Mouse (Mus musculus) G1E (cell line): ENCODE measurements around the gene Scn8a. TPM values are rescaled to one million over a fixed set of nuclear protein-coding genes. Genes with fewer than 3 reads are reported as not detected.

Experiments used
- ATAC-seq: 2 replicates; pipeline ENCODE4 v1.8.0; 2016; ENCODE audit warnings: mild to moderate bottlenecking; ENCODE audit not compliant: insufficient number of reproducible peaks, poor library complexity, low FRiP score, severe bottlenecking; ENCODE audit errors: extremely low read depth
- DNase-seq: peaks from one replicate; pipeline ENCODE4 v3.0.0; 2012; ENCODE audit warnings: low spot score
- H3K27me3 ChIP-seq: 2 replicates; pipeline ENCODE4 v1.6.1; 2012; ENCODE audit warnings: mild to moderate bottlenecking, low read length, inconsistent platforms; ENCODE audit not compliant: insufficient read depth
- H3K36me3 ChIP-seq: replicated peaks from 2 replicates; pipeline ENCODE3; 2012; ENCODE audit warnings: mild to moderate bottlenecking, inconsistent platforms
- H3K4me1 ChIP-seq: 2 replicates; pipeline ENCODE4 v1.6.1; 2012; ENCODE audit warnings: low read depth, low read length, inconsistent platforms, mixed read lengths; ENCODE audit not compliant: insufficient read depth
- H3K4me3 ChIP-seq: 2 replicates; pipeline ENCODE4 v1.5.1; 2012; ENCODE audit warnings: low read depth, mild to moderate bottlenecking, inconsistent platforms, low read length, moderate library complexity, mixed read lengths
- H3K9me3 ChIP-seq: replicated peaks from 2 replicates; pipeline ENCODE4 v1.6.1; 2012; ENCODE audit warnings: inconsistent platforms
- CTCF ChIP-seq: IDR thresholded peaks from 2 replicates; pipeline ENCODE4 v1.5.1; 2012; ENCODE audit warnings: low read depth, low read length, inconsistent platforms, mixed read lengths
- GATA1 ChIP-seq: IDR thresholded peaks from 2 replicates; pipeline ENCODE4 v1.6.1; 2012; ENCODE audit warnings: borderline replicate concordance, low read length, inconsistent platforms, mixed read lengths
- GATA2 ChIP-seq: IDR thresholded peaks from 2 replicates; pipeline ENCODE4 v1.6.1; 2012; ENCODE audit warnings: low read depth, low read length, inconsistent platforms, borderline replicate concordance
- POLR2AphosphoS5 ChIP-seq: IDR thresholded peaks from 2 replicates; pipeline ENCODE4 v1.6.1; 2012; ENCODE audit warnings: low read depth, low read length, inconsistent platforms; ENCODE audit not compliant: insufficient replicate concordance
- TAL1 ChIP-seq: conservative IDR thresholded peaks from 2 replicates; pipeline ENCODE4 v1.6.1; 2012; ENCODE audit warnings: low read depth, low read length, inconsistent platforms, mixed read lengths
- polyA plus RNA-seq: library from polyadenylated mRNA; stranded (reverse); fragments of >175 nt; gene quantifications from 2 replicates; pipeline ENCODE4 v1.2.3, GENCODE M21; 2012
- total RNA-seq, 2 experiments: library from RNA; stranded (forward) in 1 of 2; stranded (reverse) in 1 of 2; fragments of 200-1000 nt in 1 of 2; fragments of >200 nt in 1 of 2; fragmentation: Nextera tagmentation in 1 of 2; gene quantifications; 2 replicates each; pipeline ENCODE4 v1.2.3; 2014 to 2017

Scn8a gene
- total and polyA plus RNA-seq, 3 experiments: 0.27 TPM; not detected in 2

DNA sequence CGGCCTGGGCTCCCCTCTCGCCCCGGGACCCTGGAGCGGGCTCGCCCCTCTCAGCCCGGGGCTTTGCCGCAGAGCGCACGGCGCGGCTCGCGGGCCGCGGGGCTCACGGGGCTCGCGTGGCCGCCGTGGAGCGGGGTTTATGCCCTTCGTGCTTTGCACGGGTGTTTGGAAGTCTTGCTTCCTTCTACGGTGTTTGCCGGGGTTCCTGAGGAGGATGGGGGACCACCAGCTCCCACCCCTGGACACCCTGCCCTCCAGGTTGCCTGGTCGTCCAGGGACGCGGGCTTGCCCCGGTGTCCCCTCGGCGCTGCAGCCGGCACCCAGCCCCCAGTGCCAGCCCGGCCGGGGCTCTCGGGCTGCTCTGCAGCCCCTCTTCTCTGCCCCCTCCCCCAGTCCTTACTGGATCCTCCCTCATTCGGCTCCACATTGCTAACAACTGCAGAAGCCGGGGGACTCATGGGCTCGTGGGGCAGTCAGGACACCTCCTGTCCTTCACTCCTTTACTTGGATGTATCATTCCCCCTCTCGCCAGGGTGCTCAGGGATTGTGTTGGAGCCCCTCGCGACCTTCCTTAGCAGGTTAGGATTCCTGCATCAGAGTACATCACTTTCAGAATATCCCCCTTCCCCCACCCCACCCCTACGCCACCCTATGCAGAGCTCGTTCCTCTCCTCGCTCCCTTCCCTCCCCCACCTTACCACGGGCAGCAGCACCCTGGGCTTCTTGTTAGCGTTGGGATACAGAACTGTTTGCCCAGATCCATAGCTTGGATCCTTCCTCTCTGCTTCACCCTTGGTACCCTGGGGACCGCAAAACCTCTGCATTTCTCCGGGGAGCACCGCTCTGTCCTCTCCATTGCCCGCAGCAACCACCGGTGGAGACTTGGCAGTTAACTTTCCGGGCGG lies 1.7 kb downstream of the Scn8a start:
- ATAC-seq: no peak
- TF ChIP-seq TAL1 (no peak), POLR2AphosphoS5 (no peak), GATA2 (no peak), GATA1 (no peak), CTCF (no peak)
- H3K4me3 ChIP-seq: no peak overlapping the region; the same call in 1 of the 2 replicates

DNA sequence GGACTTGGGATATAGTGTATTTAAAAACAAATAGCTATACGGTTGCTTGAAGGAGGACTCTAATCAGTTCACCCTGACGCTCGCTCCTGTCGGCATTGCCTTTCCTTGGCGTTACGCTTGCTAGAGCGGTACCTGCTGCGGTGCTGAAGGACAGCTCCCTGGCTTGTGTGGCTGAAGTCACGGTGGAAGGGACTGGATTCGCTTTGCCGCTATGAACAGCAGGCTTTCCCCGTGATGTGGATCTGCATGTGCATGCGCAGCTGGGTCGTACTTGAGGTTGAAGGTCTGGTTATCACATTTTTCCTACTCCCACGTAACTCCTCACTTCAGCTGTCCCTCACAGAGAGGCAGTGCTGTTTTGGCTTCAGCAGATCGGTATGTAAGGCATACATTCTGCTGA lies 3.5 kb downstream of the Scn8a start:
- Histone ChIP-seq H3K4me1 (no peaks in the 10 kb centered on the region), H3K9me3 (peaks cover 69% of the 10 kb centered on the region), H3K27me3 (no peaks in the 10 kb centered on the region), H3K36me3 (no peaks in the 10 kb centered on the region), H3K4me3 (no peak overlapping the region)
- DNase-seq (no peak), ATAC-seq (no peak)
- TF ChIP-seq GATA1: no peak
- no peak for TF ChIP-seq CTCF
- TF ChIP-seq TAL1: no peak
- TF ChIP-seq POLR2AphosphoS5: no peak
- TF ChIP-seq GATA2: no peak

More for the DNA sequence above, 1.7 kb downstream of the Scn8a start:
- Histone ChIP-seq H3K36me3 (no peaks in the 10 kb centered on the region), H3K27me3 (no peaks in the 10 kb centered on the region), H3K9me3 (peaks cover 60% of the 10 kb centered on the region), H3K4me1 (no peaks in the 10 kb centered on the region)
- DNase-seq: no peak

DNA sequence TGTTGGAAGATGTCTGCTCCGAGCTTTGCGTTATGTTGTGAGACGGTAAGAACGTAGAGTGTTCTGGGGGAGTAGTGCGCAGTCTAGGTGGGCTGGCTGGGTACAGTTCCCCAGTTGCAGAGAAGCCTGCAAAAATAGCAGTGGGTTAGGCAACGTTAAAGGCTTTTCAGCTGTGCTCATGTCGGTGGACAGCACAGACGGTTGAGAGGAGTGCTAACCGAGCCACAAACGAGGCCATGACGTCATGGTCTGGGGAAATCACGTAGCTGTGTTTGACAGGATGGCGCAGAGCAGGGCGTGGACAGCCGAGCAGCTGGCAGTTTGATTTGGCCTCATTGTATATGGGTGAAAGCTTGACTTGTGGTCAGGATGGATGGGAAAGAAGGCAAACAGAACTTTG lies 9.4 kb downstream of the Scn8a start:
- no peak for DNase-seq
- Histone ChIP-seq H3K4me3 (no peak overlapping the region), H3K9me3 (peaks cover 63% of the 10 kb centered on the region), H3K27me3 (no peaks in the 10 kb centered on the region), H3K36me3 (no peaks in the 10 kb centered on the region), H3K4me1 (no peaks in the 10 kb centered on the region)
- TF ChIP-seq CTCF: no peak
- no peak for TF ChIP-seq GATA2
- no peak for TF ChIP-seq TAL1
- TF ChIP-seq GATA1: no peak
- no peak for TF ChIP-seq POLR2AphosphoS5
- ATAC-seq: no peak

DNA sequence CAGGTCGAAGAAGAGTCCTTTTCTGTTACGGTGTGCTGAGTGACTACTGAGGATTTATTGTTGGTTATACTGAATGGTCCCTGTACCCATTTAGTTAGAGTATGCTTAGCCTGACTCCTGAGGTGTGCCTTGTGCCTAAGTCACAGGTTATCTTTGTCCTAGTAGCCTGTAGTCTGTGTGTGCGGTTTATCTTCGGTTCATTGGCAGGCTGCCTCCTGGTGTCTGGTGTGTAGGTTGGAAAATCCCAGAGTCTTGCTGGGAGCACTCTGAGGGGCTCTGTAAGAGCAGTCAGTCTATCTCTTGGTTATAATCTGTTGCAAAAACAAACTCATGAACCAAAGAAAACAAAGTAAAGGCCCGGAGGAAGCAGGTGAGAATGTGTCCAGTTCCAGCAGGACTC lies 11.7 kb downstream of the Scn8a start:
- no peak for TF ChIP-seq TAL1
- no peak for TF ChIP-seq GATA1
- no peak for TF ChIP-seq POLR2AphosphoS5
- TF ChIP-seq CTCF: no peak
- no peak for TF ChIP-seq GATA2
- ATAC-seq (no peak), DNase-seq (no peak)
- Histone ChIP-seq H3K27me3 (no peaks in the 10 kb centered on the region), H3K36me3 (no peaks in the 10 kb centered on the region), H3K4me3 (no peak overlapping the region), H3K4me1 (no peaks in the 10 kb centered on the region), H3K9me3 (peaks cover 53% of the 10 kb centered on the region)

DNA sequence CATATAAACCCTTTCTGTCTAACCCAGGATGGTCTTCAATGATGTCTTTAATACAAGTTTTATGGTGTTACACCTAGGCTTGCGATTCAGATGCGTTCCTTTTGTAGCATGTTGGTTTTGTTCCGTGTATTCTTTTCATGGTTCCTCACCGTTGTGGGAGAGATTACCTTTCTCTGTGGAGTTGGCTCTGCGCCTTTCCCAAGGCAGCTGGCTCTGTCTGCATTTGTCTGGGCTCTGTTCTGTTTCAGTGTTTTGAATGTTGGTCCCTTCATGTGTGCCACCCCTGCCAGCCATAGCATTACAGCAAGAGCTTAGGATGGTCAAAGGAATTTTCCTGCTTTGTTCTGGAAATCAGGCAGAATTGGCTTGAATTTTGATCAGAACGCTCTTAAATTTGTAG lies 14.8 kb downstream of the Scn8a start:
- Histone ChIP-seq H3K36me3 (no peaks in the 10 kb centered on the region), H3K4me3 (no peak overlapping the region), H3K9me3 (peaks cover 40% of the 10 kb centered on the region), H3K27me3 (no peaks in the 10 kb centered on the region), H3K4me1 (no peaks in the 10 kb centered on the region)
- no peak for ATAC-seq
- DNase-seq: no peak
- no peak for TF ChIP-seq POLR2AphosphoS5
- no peak for TF ChIP-seq TAL1
- TF ChIP-seq GATA1: no peak
- no peak for TF ChIP-seq CTCF
- no peak for TF ChIP-seq GATA2

DNA sequence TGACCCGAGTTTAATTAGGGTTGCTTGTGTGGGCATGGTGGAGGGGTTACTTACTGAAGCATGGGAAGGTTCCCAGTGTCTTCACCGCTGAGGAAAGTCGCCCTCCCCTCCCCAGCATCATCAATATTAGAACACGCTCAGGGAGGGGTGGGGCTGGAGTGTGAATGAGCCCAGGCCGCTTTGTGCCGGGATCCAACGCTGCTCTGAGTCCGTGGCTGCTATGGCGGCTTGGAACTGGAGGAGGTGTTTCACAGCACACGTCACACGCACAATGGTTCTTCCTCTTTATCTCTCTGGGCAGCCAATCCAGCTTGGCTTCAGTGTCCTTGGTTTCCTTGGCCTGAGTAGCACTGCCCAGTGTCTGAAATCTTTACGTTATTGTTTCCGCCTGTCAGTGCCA lies 22.3 kb downstream of the Scn8a start:
- Histone ChIP-seq H3K9me3 (peaks cover 59% of the 10 kb centered on the region), H3K4me1 (no peaks in the 10 kb centered on the region), H3K36me3 (no peaks in the 10 kb centered on the region), H3K4me3 (no peak overlapping the region), H3K27me3 (no peaks in the 10 kb centered on the region)
- TF ChIP-seq GATA2: no peak
- TF ChIP-seq POLR2AphosphoS5: no peak
- no peak for TF ChIP-seq GATA1
- TF ChIP-seq TAL1: no peak
- no peak for TF ChIP-seq CTCF
- ATAC-seq (no peak), DNase-seq (no peak)
